Mouse (Mus musculus) small intestine, adult 2 months (tissue): ENCODE measurements at regions not wholly inside any gene's neighbourhood (a gene's known extent, or its start where the extent isn't known, plus 50 kb on each side); places are given as distances from the start of the nearest gene placed in this dataset.

Experiments
- H3K27ac ChIP-seq: fragments of 200-500 bp; 2 replicates; pipeline ENCODE4 v1.5.1; 2012; ENCODE audit warnings: low read depth, low read length, control low read depth, inconsistent platforms; ENCODE audit not compliant: insufficient read depth
- H3K27me3 ChIP-seq: fragments of 200-500 bp; 2 replicates; pipeline ENCODE4 v1.6.1; 2012; ENCODE audit warnings: mild to moderate bottlenecking, moderate library complexity, low read length, inconsistent platforms; ENCODE audit not compliant: control insufficient read depth, insufficient read depth
- H3K36me3 ChIP-seq: fragments of 200-500 bp; 2 replicates; pipeline ENCODE4 v1.6.1; 2012; ENCODE audit warnings: mild to moderate bottlenecking, low read length, control low read depth, inconsistent platforms; ENCODE audit not compliant: control insufficient read depth, insufficient read depth
- H3K4me1 ChIP-seq: fragments of 200-500 bp; 2 replicates; pipeline ENCODE4 v1.6.1; 2012; ENCODE audit warnings: low read length, inconsistent platforms, mixed read lengths; ENCODE audit not compliant: control insufficient read depth, insufficient read depth, insufficient read length
- H3K4me3 ChIP-seq: fragments of 200-500 bp; 2 replicates; pipeline ENCODE4 v1.5.1; 2012; ENCODE audit warnings: low read depth, mild to moderate bottlenecking, control low read depth, inconsistent platforms, low read length, moderate library complexity
- CTCF ChIP-seq: fragments of 200-500 bp; IDR thresholded peaks from 2 replicates; pipeline ENCODE4 v1.5.1; 2012; ENCODE audit warnings: low read depth, mild to moderate bottlenecking, control low read depth, inconsistent platforms, low read length, moderate library complexity, mixed read lengths; ENCODE audit not compliant: insufficient replicate concordance, insufficient read length; ENCODE audit errors: extremely low read depth
- POLR2A ChIP-seq: fragments of 200-500 bp; IDR thresholded peaks from 2 replicates; pipeline ENCODE4 v1.6.1; 2012; ENCODE audit warnings: low read depth, mild to moderate bottlenecking, control low read depth, inconsistent platforms, low read length, moderate library complexity
- WGBS: fragments of 180-500 bp; shearing (Covaris S2); methylation state at CpG from one replicate; pipeline ENCODE4 v1.1.7; 2018; 5-methylcytosine and 5-hydroxymethylcytosine counted together

- WGBS = 82% methylated on average over 12 of the region's 12 CpGs
- no peak for TF ChIP-seq POLR2A
- no peak for TF ChIP-seq CTCF
These were observed 265.0 kb downstream of the C1d start for GRCm38 (mm10) chr11:17522220-17522919.

GRCm38 (mm10) chr11:17523329-17523728, 265.9 kb downstream of the C1d start:
- no peaks in the 10 kb centered on the region for H3K27me3 ChIP-seq
- H3K36me3 ChIP-seq = no peaks in the 10 kb centered on the region
- TF ChIP-seq CTCF = no peak
- no peaks in the 10 kb centered on the region for H3K4me1 ChIP-seq
- H3K4me3 ChIP-seq = no peak overlapping the region
- 73% methylated on average over 4 of the region's 4 CpGs for WGBS
- no peak overlapping the region for H3K27ac ChIP-seq

More at GRCm38 (mm10) chr11:17522220-17522919, 265.0 kb downstream of the C1d start:
- Histone ChIP-seq H3K27ac (no peak overlapping the region), H3K4me1 (no peaks in the 10 kb centered on the region), H3K36me3 (no peaks in the 10 kb centered on the region), H3K27me3 (no peaks in the 10 kb centered on the region), H3K4me3 (no peak overlapping the region)

- Histone ChIP-seq H3K27me3 (no peaks in the 10 kb centered on the region), H3K4me1 (no peaks in the 10 kb centered on the region), H3K27ac (no peak overlapping the region), H3K4me3 (no peak overlapping the region), H3K36me3 (no peaks in the 10 kb centered on the region)
- 43% methylated on average over 7 of the region's 7 CpGs for WGBS
- no peak for TF ChIP-seq CTCF
- no peak for TF ChIP-seq POLR2A
These were observed 267.8 kb downstream of the C1d start for GRCm38 (mm10) chr11:17524985-17525775.

- Histone ChIP-seq H3K36me3 (no peaks in the 10 kb centered on the region), H3K4me1 (no peaks in the 10 kb centered on the region), H3K27me3 (no peaks in the 10 kb centered on the region), H3K27ac (no peak overlapping the region), H3K4me3 (no peak overlapping the region)
- 69% methylated on average over 5 of the region's 5 CpGs for WGBS
- no peak for TF ChIP-seq POLR2A
These were observed 269.1 kb downstream of the C1d start for GRCm38 (mm10) chr11:17526476-17526875.

- TF ChIP-seq POLR2A = no peak
- TF ChIP-seq CTCF = no peak
- Histone ChIP-seq H3K27me3 (no peaks in the 10 kb centered on the region), H3K27ac (no peak overlapping the region), H3K4me1 (no peaks in the 10 kb centered on the region), H3K4me3 (no peak overlapping the region), H3K36me3 (no peaks in the 10 kb centered on the region)
- 83% methylated on average over 6 of the region's 6 CpGs for WGBS
These were observed 271.2 kb downstream of the C1d start for GRCm38 (mm10) chr11:17528609-17529008.

GRCm38 (mm10) chr11:17533706-17534105, 276.3 kb downstream of the C1d start:
- Histone ChIP-seq H3K27me3 (no peaks in the 10 kb centered on the region), H3K36me3 (no peaks in the 10 kb centered on the region), H3K4me1 (no peaks in the 10 kb centered on the region), H3K4me3 (no peak overlapping the region), H3K27ac (no peak overlapping the region)
- TF ChIP-seq POLR2A (no peak), CTCF (no peak)
- WGBS = 72% methylated on average over 3 of the region's 3 CpGs

GRCm38 (mm10) chr11:17546286-17546685, 288.9 kb downstream of the C1d start:
- no peak overlapping the region for H3K27ac ChIP-seq
- TF ChIP-seq CTCF (no peak), POLR2A (no peak)
- H3K27me3 ChIP-seq = no peaks in the 10 kb centered on the region
- no peaks in the 10 kb centered on the region for H3K36me3 ChIP-seq
- no peak overlapping the region for H3K4me3 ChIP-seq
- H3K4me1 ChIP-seq = no peaks in the 10 kb centered on the region
